ENCODE assay signal across 30 mouse cellular contexts in genomic region chr12:35293566-35293965, GRCm38 (mm10).
DNase-seq lines count a peak whose midpoint lies in the region; ATAC-seq and TF ChIP-seq lines count a peak whose summit lies in the region.
"Had no signal": no experiment of that assay in that cellular context is flagged by ENCODE, and none has a peak within 500 bp of the region (broad histone marks: within the 10 kb centered on the region; RNA-seq: fewer than 3 reads in every experiment).

No protein-coding gene starts in this region.

- no peak overlapping the region for H3K4me3 ChIP-seq in lung, embryonic 14.5 days (ENCODE audit: low read depth, low read length)
- no peak overlapping the region for H3K4me3 ChIP-seq in lung, adult 2 months (replicated peaks; ENCODE audit: extremely low read depth, low read depth, low read length)
- no peak overlapping the region for H3K4me3 ChIP-seq in midbrain, embryonic 16.5 days (ENCODE audit: low read depth, low read length)
- H3K4me3 ChIP-seq: embryonic facial prominence, embryonic 13.5 days; forebrain, embryonic 12.5 days; hindbrain, embryonic 12.5 days; intestine, embryonic 15.5 days; midbrain, embryonic 13.5 days; neural tube, embryonic 15.5 days; stomach, embryonic 15.5 days had no signal

- no peak for TF ChIP-seq POLR2A in lung, adult 2 months (IDR thresholded peaks at IDR 0.05; ENCODE audit: borderline replicate concordance, extremely low read depth, low read depth, low read length)

- peak; percentile 59 for DNase-seq in lung, embryonic 14.5 days
- DNase-seq in lung, adult 2 months = no peak
- DNase-seq in adipocyte (ENCODE audit: low spot score) = peak; percentile 24
- DNase-seq in lung, postnatal 10 days = peak; percentile 62
- DNase-seq in right cerebral cortex, postnatal 14 days = no peak
- no peak for DNase-seq in adrenal gland, adult 18-20 months (ENCODE audit: low spot score in 2 of 2)
- DNase-seq: adrenal gland, postnatal 14 days; B cell, adult 2 months; cerebellum, adult 11-12 months; cerebellum, adult 9-11 months; forebrain, postnatal 0 days; gastrocnemius, postnatal 10 days; heart, postnatal 36 days; kidney, adult 2 months; kidney, postnatal 10 days; layer of hippocampus, postnatal 36 days; left cerebral cortex, postnatal 4 days; thymus, postnatal 14 days had no signal

- no peak overlapping the region for H3K4me2 ChIP-seq in lung, embryonic 14.5 days
- no peak overlapping the region for H3K4me2 ChIP-seq in midbrain, embryonic 16.5 days (ENCODE audit: low read length)
- H3K4me2 ChIP-seq: embryonic facial prominence, embryonic 13.5 days; forebrain, embryonic 12.5 days; heart, embryonic 11.5 days; hindbrain, embryonic 12.5 days; intestine, embryonic 15.5 days; midbrain, embryonic 13.5 days; neural tube, embryonic 15.5 days; stomach, embryonic 15.5 days had no signal

- no peak overlapping the region for H3K27ac ChIP-seq in lung, embryonic 14.5 days (ENCODE audit: low read depth)
- no peak overlapping the region for H3K27ac ChIP-seq in midbrain, embryonic 16.5 days (ENCODE audit: low read length)
- H3K27ac ChIP-seq: embryonic facial prominence, embryonic 13.5 days; forebrain, embryonic 12.5 days; hindbrain, embryonic 12.5 days; hindbrain, postnatal 0 days; intestine, embryonic 15.5 days; liver, embryonic 14.5 days; midbrain, embryonic 13.5 days; neural tube, embryonic 15.5 days; stomach, embryonic 15.5 days had no signal

- 0 out of 2 replicates have a peak, but pooled peaks have one; percentile 12 for TF ChIP-seq CTCF in lung, embryonic 14.5 days (IDR thresholded peaks at IDR 0.05; ENCODE audit: low read depth)
- TF ChIP-seq CTCF in lung, adult 2 months (IDR thresholded peaks at IDR 0.05; ENCODE audit: insufficient read depth, low read length) = no peak

- no peak overlapping the region for H3K9ac ChIP-seq in lung, embryonic 14.5 days
- H3K9ac ChIP-seq in midbrain, embryonic 16.5 days (ENCODE audit: low read depth, low read length) = no peak overlapping the region
- H3K9ac ChIP-seq: embryonic facial prominence, embryonic 13.5 days; forebrain, embryonic 12.5 days; forebrain, postnatal 0 days; hindbrain, embryonic 12.5 days; intestine, embryonic 15.5 days; liver, embryonic 14.5 days; midbrain, embryonic 13.5 days; neural tube, embryonic 15.5 days; stomach, embryonic 15.5 days had no signal

- H3K9me3 ChIP-seq in lung, embryonic 14.5 days (ENCODE audit: low read depth, low read length) = no peaks in the 10 kb centered on the region
- H3K9me3 ChIP-seq in midbrain, embryonic 16.5 days (replicated peaks; ENCODE audit: control insufficient read depth, low read length, poor library complexity, severe bottlenecking) = no peaks in the 10 kb centered on the region
- H3K9me3 ChIP-seq: forebrain, embryonic 12.5 days; hindbrain, embryonic 12.5 days; intestine, embryonic 15.5 days; midbrain, embryonic 13.5 days; neural tube, embryonic 15.5 days; stomach, embryonic 15.5 days had no signal

- ATAC-seq in lung, embryonic 14.5 days (ENCODE audit: insufficient read depth) = no peak
- ATAC-seq in midbrain, embryonic 16.5 days = no peak
- ATAC-seq: forebrain, postnatal 0 days; hindbrain, postnatal 0 days; intestine, embryonic 15.5 days; midbrain, embryonic 13.5 days had no signal

- H3K27me3 ChIP-seq in lung, embryonic 14.5 days (ENCODE audit: insufficient read depth, low read length) = no peaks in the 10 kb centered on the region
- no peaks in the 10 kb centered on the region for H3K27me3 ChIP-seq in midbrain, embryonic 16.5 days (ENCODE audit: control insufficient read depth, insufficient read depth, low read depth, low read length)
- H3K27me3 ChIP-seq: CH12.LX; embryonic facial prominence, embryonic 13.5 days; forebrain, embryonic 12.5 days; hindbrain, embryonic 12.5 days; intestine, embryonic 15.5 days; midbrain, embryonic 13.5 days; neural tube, embryonic 15.5 days; stomach, embryonic 15.5 days had no signal

- WGBS in lung, embryonic 14.5 days = 58% methylated on average over 2 of the region's 2 CpGs
- 35% methylated on average over 2 of the region's 2 CpGs for WGBS in lung, adult 2 months
- WGBS in midbrain, embryonic 16.5 days = 72% methylated on average over 2 of the region's 2 CpGs

- H3K36me3 ChIP-seq in lung, embryonic 14.5 days (ENCODE audit: insufficient read depth) = no peaks in the 10 kb centered on the region
- H3K36me3 ChIP-seq in midbrain, embryonic 16.5 days (ENCODE audit: control insufficient read depth, insufficient read depth, low read length) = no peaks in the 10 kb centered on the region
- H3K36me3 ChIP-seq: embryonic facial prominence, embryonic 13.5 days; forebrain, embryonic 12.5 days; hindbrain, embryonic 12.5 days; intestine, embryonic 15.5 days; midbrain, embryonic 13.5 days; neural tube, embryonic 15.5 days; stomach, embryonic 15.5 days had no signal

- H3K4me1 ChIP-seq in lung, embryonic 14.5 days (ENCODE audit: insufficient read depth) = no peaks in the 10 kb centered on the region
- H3K4me1 ChIP-seq in lung, adult 2 months (ENCODE audit: control insufficient read depth, insufficient read depth, low read length) = peaks cover 8% of the 10 kb centered on the region
- H3K4me1 ChIP-seq in midbrain, embryonic 16.5 days (ENCODE audit: control insufficient read depth, insufficient read depth, low read length) = no peaks in the 10 kb centered on the region
- H3K4me1 ChIP-seq: embryonic facial prominence, embryonic 13.5 days; forebrain, embryonic 12.5 days; hindbrain, embryonic 12.5 days; intestine, embryonic 15.5 days; midbrain, embryonic 13.5 days; neural tube, embryonic 15.5 days; stomach, embryonic 15.5 days had no signal

Comparison
In these comparisons a context has a peak if more than half of its experiments do, and no peak if none do; other contexts are left out.
1. DNase-seq: peak in lung, embryonic 14.5 days (single experiment), adipocyte (single experiment) and lung, postnatal 10 days (single experiment); none in lung, adult 2 months (single experiment), right cerebral cortex, postnatal 14 days (single experiment) and adrenal gland, adult 18-20 months (0 of 2).